Mouse (Mus musculus): Measurements from ENCODE around the gene Kcnip2.

- TF ChIP-seq CTCF (IDR thresholded peaks at IDR 0.05; ENCODE audit: control insufficient read depth, insufficient read depth, insufficient read length): no peak
- no peak for TF ChIP-seq CEBPB (IDR thresholded peaks at IDR 0.05; ENCODE audit: low read depth)
- TF ChIP-seq MYOG (IDR thresholded peaks at IDR 0.05; ENCODE audit: control insufficient read depth, extremely low read depth, insufficient read length): no peak
- no peak for TF ChIP-seq MAX (IDR thresholded peaks at IDR 0.05)
These were observed 23.5 kb downstream of the Kcnip2 start for GRCm38 (mm10) chr19:45792404-45792803.

Data from C2C12 (cell line).